Mouse (Mus musculus) kidney, adult 2 months (tissue): Measurements from ENCODE around the gene Mprip.

Experiments used
- CTCF ChIP-seq: fragments of 200-500 bp; conservative IDR thresholded peaks from 2 replicates; pipeline ENCODE4 v1.5.1; 2011; ENCODE audit warnings: low read depth, mild to moderate bottlenecking, control low read depth, low read length, moderate library complexity, mixed read lengths; ENCODE audit not compliant: insufficient read depth, insufficient read length
- POLR2A ChIP-seq: fragments of 200-500 bp; IDR thresholded peaks from one replicate; pipeline ENCODE4 v1.6.1; 2011; ENCODE audit warnings: low read depth, low read length, control low read depth

DNA sequence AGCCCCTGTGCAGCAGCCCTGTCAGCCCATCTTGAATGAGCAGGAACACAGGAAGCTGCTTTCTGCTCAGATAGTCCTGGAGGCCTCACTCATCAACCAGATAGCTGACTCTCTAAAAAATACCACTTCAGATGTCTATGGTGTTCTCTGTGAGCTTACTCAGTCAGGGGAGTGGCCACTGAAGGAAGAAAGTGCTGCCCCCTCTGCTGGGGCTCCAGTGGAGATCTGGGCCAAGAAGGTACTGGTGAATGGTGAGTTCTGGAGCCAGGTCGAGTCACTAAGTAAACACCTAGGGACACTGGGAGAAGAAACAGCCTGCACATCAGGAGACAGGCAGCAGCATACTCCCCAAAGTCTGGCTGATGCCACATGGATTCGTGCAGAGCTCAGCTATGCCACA, 98.5 kb downstream of the Mprip start:
- no peak for TF ChIP-seq CTCF
- no peak for TF ChIP-seq POLR2A
